Comparison of ENCODE assay signal across 39 mouse cellular contexts in the genomic region with DNA sequence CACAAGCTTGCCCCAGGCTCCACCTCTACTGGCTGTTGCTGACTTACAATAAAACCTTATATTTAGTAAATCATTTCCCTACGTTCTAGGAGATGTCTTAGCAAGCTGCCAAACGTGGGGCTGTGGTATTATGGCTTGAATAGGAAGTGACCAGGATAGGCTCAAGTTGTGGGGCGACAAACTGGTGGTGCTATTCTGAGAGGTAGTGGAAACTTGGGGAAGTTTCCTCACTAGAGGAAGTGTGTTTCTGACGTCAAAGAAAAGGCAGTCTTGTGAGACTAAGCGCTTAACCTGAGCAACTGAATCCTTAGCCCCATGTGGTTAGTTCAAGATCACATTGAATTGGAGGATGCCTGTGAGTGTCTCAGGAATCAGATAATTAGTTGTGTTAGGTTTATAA. TPM values are rescaled to one million over a fixed set of nuclear protein-coding genes. Genes with fewer than 3 reads are reported as not detected.
DNase-seq lines count a peak whose midpoint lies in the region; ATAC-seq and TF ChIP-seq lines count a peak whose summit lies in the region.
"Had no signal": no experiment of that assay in that cellular context is flagged by ENCODE, and none has a peak within 500 bp of the region (broad histone marks: within the 10 kb centered on the region; RNA-seq: fewer than 3 reads in every experiment).

No protein-coding gene starts in this region.

- peak; percentile 5 for DNase-seq in liver, postnatal 0 days
- DNase-seq in liver = no peak
- DNase-seq in CD4-positive, CD25-positive, alpha-beta regulatory T cell, adult 2 months (ENCODE audit: low read depth, low spot score) = peak; percentile 65
- no peak for DNase-seq in left cerebral cortex, postnatal 14 days (ENCODE audit: low spot score in 2 of 2)
- DNase-seq in thymus, adult 2 months = no peak
- DNase-seq: adrenal gland, postnatal 36 days; cerebellum, adult 11-12 months; cerebellum, postnatal 10 days; forebrain, postnatal 0 days; heart, postnatal 4 days; kidney, postnatal 4 days; lung, adult 2 months; lung, postnatal 14 days; retina, postnatal 1 day; right cerebral cortex, postnatal 4 days; thymus, postnatal 25 days had no signal

- no peaks in the 10 kb centered on the region for H3K36me3 ChIP-seq in liver, postnatal 0 days (replicated peaks; ENCODE audit: insufficient read depth, low read length)
- H3K36me3 ChIP-seq in forebrain, embryonic 13.5 days (ENCODE audit: poor library complexity, severe bottlenecking) = no peaks in the 10 kb centered on the region
- H3K36me3 ChIP-seq in thymus, adult 2 months (ENCODE audit: control insufficient read depth, insufficient read depth, low read length) = no peaks in the 10 kb centered on the region
- H3K36me3 ChIP-seq: forebrain, embryonic 10.5 days; heart, embryonic 10.5 days; limb, embryonic 12.5 days; liver, embryonic 12.5 days; midbrain, embryonic 13.5 days; neural tube, embryonic 12.5 days had no signal

- H3K4me3 ChIP-seq in liver, postnatal 0 days (ENCODE audit: low read depth, low read length) = no peak overlapping the region
- H3K4me3 ChIP-seq in forebrain, embryonic 13.5 days = no peak overlapping the region
- H3K4me3 ChIP-seq in thymus, adult 2 months (ENCODE audit: control insufficient read depth, insufficient read depth, low read length) = no peak overlapping the region
- H3K4me3 ChIP-seq: forebrain, embryonic 10.5 days; heart, embryonic 10.5 days; limb, embryonic 12.5 days; liver, embryonic 12.5 days; megakaryocyte, embryonic 14.5 days; midbrain, embryonic 13.5 days; neural tube, embryonic 12.5 days had no signal

- intact Hi-C loops in left cerebral cortex, postnatal 14 days (cut with DNase I) = no loop called here

- peaks cover 11% of the 10 kb centered on the region for H3K27me3 ChIP-seq in liver, postnatal 0 days (ENCODE audit: insufficient read depth, low read length)
- H3K27me3 ChIP-seq in forebrain, embryonic 13.5 days = no peaks in the 10 kb centered on the region
- no peaks in the 10 kb centered on the region for H3K27me3 ChIP-seq in thymus, adult 2 months (ENCODE audit: control insufficient read depth, insufficient read depth, low read length)
- H3K27me3 ChIP-seq: midbrain, embryonic 13.5 days; neural tube, embryonic 12.5 days had no signal

- no peak overlapping the region for H3K9ac ChIP-seq in liver, postnatal 0 days (replicated peaks)
- no peak overlapping the region for H3K9ac ChIP-seq in forebrain, embryonic 13.5 days
- H3K9ac ChIP-seq: forebrain, postnatal 0 days; hindbrain, embryonic 14.5 days; limb, embryonic 12.5 days; liver, embryonic 12.5 days; midbrain, embryonic 13.5 days; neural tube, embryonic 12.5 days had no signal

- TF ChIP-seq EP300 in liver, postnatal 0 days (IDR thresholded peaks at IDR 0.05; ENCODE audit: low read depth) = no peak

- H3K4me1 ChIP-seq in liver, postnatal 0 days (ENCODE audit: insufficient read depth) = peaks cover 4% of the 10 kb centered on the region; the same call in 1 of the 2 replicates
- H3K4me1 ChIP-seq in forebrain, embryonic 13.5 days = peaks cover 6% of the 10 kb centered on the region; the same call in 1 of the 2 replicates
- peaks cover under 1% of the 10 kb centered on the region; the same call in 1 of the 2 replicates for H3K4me1 ChIP-seq in thymus, adult 2 months (replicated peaks; ENCODE audit: control insufficient read depth, insufficient read depth, low read length)
- H3K4me1 ChIP-seq: limb, embryonic 12.5 days; liver, embryonic 12.5 days; neural tube, embryonic 12.5 days had no signal

- no peak for ATAC-seq in liver, postnatal 0 days
- peak; percentile 49; the same call in 1 of the 2 replicates for ATAC-seq in granulocyte monocyte progenitor cell, adult 5-6 weeks (replicated peaks; ENCODE audit: poor library complexity, severe bottlenecking)
- peak; percentile 71 for ATAC-seq in neutrophil, adult 5-6 weeks (ENCODE audit: extremely low read depth, insufficient number of reproducible peaks, low FRiP score, poor library complexity, severe bottlenecking)
- no peak for ATAC-seq in forebrain, embryonic 13.5 days
- ATAC-seq: forebrain, postnatal 0 days; intestine, postnatal 0 days; liver, embryonic 12.5 days; midbrain, embryonic 13.5 days had no signal

- H3K4me2 ChIP-seq in liver, postnatal 0 days (ENCODE audit: low read depth, low read length) = no peak overlapping the region
- H3K4me2 ChIP-seq in forebrain, embryonic 13.5 days = no peak overlapping the region
- H3K4me2 ChIP-seq: hindbrain, embryonic 14.5 days; limb, embryonic 12.5 days; liver, embryonic 12.5 days; midbrain, embryonic 13.5 days; neural tube, embryonic 12.5 days had no signal

- no peak for TF ChIP-seq CTCF in liver, postnatal 0 days (IDR thresholded peaks at IDR 0.05; ENCODE audit: low read depth)
- no peak for TF ChIP-seq CTCF in thymus, adult 2 months (IDR thresholded peaks at IDR 0.05; ENCODE audit: borderline replicate concordance, control insufficient read depth, extremely low read depth, insufficient read depth, low read length, poor library complexity)

- WGBS in liver, postnatal 0 days (ENCODE audit: insufficient replicate concordance) = 31% methylated on average over 5 of the region's 5 CpGs
- 76% methylated on average over 5 of the region's 5 CpGs for WGBS in forebrain, embryonic 13.5 days
- 32% methylated on average over 5 of the region's 5 CpGs for WGBS in thymus, adult 2 months

- no peak overlapping the region for H3K27ac ChIP-seq in liver, postnatal 0 days (ENCODE audit: low read depth)
- no peak overlapping the region for H3K27ac ChIP-seq in forebrain, embryonic 13.5 days
- H3K27ac ChIP-seq in thymus, adult 2 months (ENCODE audit: control insufficient read depth, insufficient read depth, low read length) = no peak overlapping the region
- H3K27ac ChIP-seq: forebrain, embryonic 10.5 days; heart, embryonic 10.5 days; hindbrain, embryonic 14.5 days; limb, embryonic 12.5 days; liver, embryonic 12.5 days; midbrain, embryonic 13.5 days; neural tube, embryonic 12.5 days had no signal

- no peak for TF ChIP-seq POLR2A in thymus, adult 2 months (IDR thresholded peaks at IDR 0.05; ENCODE audit: control insufficient read depth, extremely low read depth, insufficient read depth, low read length, poor library complexity)

- H3K9me3 ChIP-seq in liver, postnatal 0 days (ENCODE audit: low read length) = no peaks in the 10 kb centered on the region
- H3K9me3 ChIP-seq in forebrain, embryonic 13.5 days (replicated peaks) = no peaks in the 10 kb centered on the region
- H3K9me3 ChIP-seq: forebrain, embryonic 10.5 days; heart, embryonic 10.5 days; limb, embryonic 12.5 days; liver, embryonic 12.5 days; midbrain, embryonic 13.5 days; neural tube, embryonic 12.5 days had no signal

RNA-seq across cellular contexts. Expression of a gene that starts 4.6 kb away (rescaled TPM):
- 0.17 and 0.33 TPM in 2 replicates for polyA plus RNA-seq in liver, postnatal 0 days (2015; fragmentation: Nextera tagmentation; extraction: Ambion mirVana)
- 0.30 TPM in 1 of 2 replicates, not detected in the other for total RNA-seq in granulocyte monocyte progenitor cell, adult 5-6 weeks (2014; fragmentation: Nextera tagmentation)
- total RNA-seq in granulocyte monocyte progenitor cell, adult 5-6 weeks (2017) = 0.05 and 0.39 TPM in 2 replicates
- total RNA-seq in neutrophil, adult 5-6 weeks (2017) = 7.2 and 8.6 TPM in 2 replicates
- 10 to 100 TPM; 57.0 to 58.3 TPM for total RNA-seq in left cerebral cortex, postnatal 14 days (2021)
- polyA plus RNA-seq in forebrain, embryonic 13.5 days (2015; fragmentation: Nextera tagmentation; extraction: Ambion mirVana) = 30.5 and 33.8 TPM in 2 replicates
- polyA plus RNA-seq in thymus, adult 2 months (2012; rRNA removed) = 20.5 and 20.9 TPM in 2 replicates

RNA-seq across cellular contexts. Expression of a gene that starts 36.4 kb away (rescaled TPM):
- not detected in 2 replicates for polyA plus RNA-seq in liver, postnatal 0 days (2015; fragmentation: Nextera tagmentation; extraction: Ambion mirVana)
- not detected in 2 replicates for total RNA-seq in granulocyte monocyte progenitor cell, adult 5-6 weeks (2014; fragmentation: Nextera tagmentation)
- not detected in 2 replicates for total RNA-seq in granulocyte monocyte progenitor cell, adult 5-6 weeks (2017)
- not detected in 2 replicates for total RNA-seq in neutrophil, adult 5-6 weeks (2017)
- not detected for total RNA-seq in left cerebral cortex, postnatal 14 days (2021)
- not detected in 2 replicates for polyA plus RNA-seq in forebrain, embryonic 13.5 days (2015; fragmentation: Nextera tagmentation; extraction: Ambion mirVana)
- polyA plus RNA-seq in thymus, adult 2 months (2012; rRNA removed) = 0.22 and 0.27 TPM in 2 replicates
- total RNA-seq: adrenal gland, adult 18-20 months; adrenal gland, postnatal 36 days; ES-E14; gastrocnemius, adult 18-20 months; gastrocnemius, postnatal 4 days; heart, postnatal 4 days; layer of hippocampus, postnatal 25 days; left cerebral cortex, postnatal 10 days had no signal
- polyA plus RNA-seq: C2C12; embryonic facial prominence, embryonic 11.5 days; forebrain, embryonic 10.5 days; heart, embryonic 10.5 days; heart, embryonic 16.5 days; intestine, postnatal 0 days; kidney, embryonic 16.5 days; limb, embryonic 12.5 days; liver, embryonic 12.5 days; lung, adult 2 months; testis, adult 2 months had no signal

Comparison
In these comparisons a context has a peak if more than half of its experiments do, and no peak if none do; other contexts are left out.
1. DNase-seq: peak in liver, postnatal 0 days (single experiment) and CD4-positive, CD25-positive, alpha-beta regulatory T cell, adult 2 months (single experiment); none in liver (single experiment), left cerebral cortex, postnatal 14 days (0 of 2) and thymus, adult 2 months (single experiment).
2. ATAC-seq: peak in granulocyte monocyte progenitor cell, adult 5-6 weeks (single experiment) and neutrophil, adult 5-6 weeks (single experiment); none in liver, postnatal 0 days (single experiment) and forebrain, embryonic 13.5 days (single experiment).